In genomic region chr5:31846971-31847370, GRCm38 (mm10) we compare ENCODE assay signal across 19 mouse cellular contexts.
"Had no signal": no experiment of that assay in that cellular context is flagged by ENCODE, and none has a peak within 500 bp of the region (broad histone marks: within the 10 kb centered on the region; RNA-seq: fewer than 3 reads in every experiment).

No protein-coding gene starts in this region.

- H3K9ac ChIP-seq: liver, postnatal 0 days; lung, embryonic 14.5 days; midbrain, embryonic 12.5 days; neural tube, embryonic 13.5 days; neural tube, embryonic 15.5 days; stomach, embryonic 15.5 days had no signal

- ATAC-seq: liver, postnatal 0 days; midbrain, embryonic 16.5 days had no signal

- H3K36me3 ChIP-seq: midbrain, embryonic 10.5 days; midbrain, embryonic 12.5 days; neural tube, embryonic 13.5 days; neural tube, embryonic 15.5 days; stomach, embryonic 15.5 days had no signal

- DNase-seq: liver, postnatal 0 days; lung, embryonic 14.5 days; lung, postnatal 10 days; lung, postnatal 4 days; midbrain, embryonic 14.5 days; retina, postnatal 1 day; right cerebral cortex, adult 18-20 months; right cerebral cortex, postnatal 14 days; thymus, adult 2 months; thymus, postnatal 25 days; thymus, postnatal 4 days had no signal

- H3K27me3 ChIP-seq: midbrain, embryonic 12.5 days; neural tube, embryonic 13.5 days; neural tube, embryonic 15.5 days; stomach, embryonic 15.5 days had no signal

- H3K4me3 ChIP-seq: midbrain, embryonic 10.5 days; midbrain, embryonic 12.5 days; myocyte; neural tube, embryonic 13.5 days; neural tube, embryonic 15.5 days; stomach, embryonic 15.5 days had no signal

- H3K4me2 ChIP-seq: lung, embryonic 14.5 days; midbrain, embryonic 12.5 days; neural tube, embryonic 13.5 days; neural tube, embryonic 15.5 days; stomach, embryonic 15.5 days had no signal

- H3K27ac ChIP-seq: midbrain, embryonic 10.5 days; midbrain, embryonic 12.5 days; neural tube, embryonic 13.5 days; neural tube, embryonic 15.5 days; stomach, embryonic 15.5 days; stomach, postnatal 0 days had no signal

- H3K9me3 ChIP-seq: midbrain, embryonic 10.5 days; midbrain, embryonic 12.5 days; neural tube, embryonic 13.5 days; neural tube, embryonic 15.5 days; stomach, embryonic 15.5 days had no signal

- H3K4me1 ChIP-seq: midbrain, embryonic 10.5 days; midbrain, embryonic 12.5 days; neural tube, embryonic 13.5 days; neural tube, embryonic 15.5 days; stomach, embryonic 15.5 days had no signal
